Mouse (Mus musculus): ENCODE data around the gene Pip5k1b. TPM values are rescaled to one million over a fixed set of nuclear protein-coding genes. Genes with fewer than 3 reads are reported as not detected.
A peak's percentile ranks its signal among the peaks of the same experiment; 100 is the strongest.
"Not testable (repeated sequence)": the region's sequence is repeated elsewhere in the genome, so short reads cannot be mapped to it uniquely, and the experiment has no call there.

Gene Pip5k1b
- total RNA-seq (2021), result 10 to 100 TPM; 18.7 to 20.1 TPM
- long read RNA-seq, experiment 1, transcript Pip5k1b-201 (15 exons, 2,573 nt), result major isoform, 8 of 14 reads
- long read RNA-seq, experiment 1, partial matches to known transcripts, result 4 of 14 reads
- long read RNA-seq, experiment 1, other reads (novel, unspliced or antisense), result 2 of 14 reads
- long read RNA-seq, experiment 2, transcript Pip5k1b-201 (15 exons, 2,573 nt), result major isoform, 5 of 5 reads
- long read RNA-seq, experiment 2, partial matches to known transcripts, result 0 of 5 reads
- long read RNA-seq, experiment 2, other reads (novel, unspliced or antisense), result 0 of 5 reads

GRCm38 (mm10) chr19:24555466-24555903, at the start of gene Pip5k1b:
Pip5k1b (minus strand) TSS chr19:24555872.
- DNase-seq, result peak; percentile 57 to 70

- no peak for DNase-seq
These were observed 48.4 kb upstream of the Pip5k1b start for GRCm38 (mm10) chr19:24604105-24604504.

- DNase-seq, result no peak
These were observed 47.8 kb upstream of the Pip5k1b start for GRCm38 (mm10) chr19:24603431-24603830.

GRCm38 (mm10) chr19:24586726-24587125, 31.1 kb upstream of the Pip5k1b start:
- peak; percentile 32 to 48 for DNase-seq

- DNase-seq, result no peak
These were observed 29.5 kb upstream of the Pip5k1b start for GRCm38 (mm10) chr19:24585171-24585570.

GRCm38 (mm10) chr19:24583956-24584355, 28.3 kb upstream of the Pip5k1b start:
- DNase-seq, result no peak

GRCm38 (mm10) chr19:24576125-24576524, 20.5 kb upstream of the Pip5k1b start:
- DNase-seq, result no peak

- DNase-seq, result peak; percentile 20 to 36
These were observed 16.1 kb upstream of the Pip5k1b start for GRCm38 (mm10) chr19:24571756-24572181.

- no peak for DNase-seq
These were observed 15.3 kb upstream of the Pip5k1b start for GRCm38 (mm10) chr19:24570969-24571368.

- DNase-seq, result peak; percentile 38 to 65
These were observed 1.8 kb upstream of the Pip5k1b start for GRCm38 (mm10) chr19:24557456-24557855.

GRCm38 (mm10) chr19:24556585-24556966, 904 bp upstream of the Pip5k1b start:
- DNase-seq, result no peak

- peak; percentile 85 to 87 for DNase-seq
These were observed 372 bp upstream of the Pip5k1b start for GRCm38 (mm10) chr19:24555904-24556584.

- DNase-seq, result peak in 1 of 2 experiments; percentile 19
These were observed 684 bp downstream of the Pip5k1b start for GRCm38 (mm10) chr19:24554911-24555465.

- no peak for DNase-seq
These were observed 1.2 kb downstream of the Pip5k1b start for GRCm38 (mm10) chr19:24554425-24554824.

- no peak for DNase-seq
These were observed 2.2 kb downstream of the Pip5k1b start for GRCm38 (mm10) chr19:24553291-24554075.

- not testable (repeated sequence) for DNase-seq
These were observed 3.0 kb downstream of the Pip5k1b start for GRCm38 (mm10) chr19:24552641-24553040.

- no peak for DNase-seq
These were observed 4.3 kb downstream of the Pip5k1b start for GRCm38 (mm10) chr19:24551196-24551954.

GRCm38 (mm10) chr19:24550778-24551177, 4.9 kb downstream of the Pip5k1b start:
- no peak for DNase-seq

GRCm38 (mm10) chr19:24550016-24550415, 5.7 kb downstream of the Pip5k1b start:
- no peak for DNase-seq

GRCm38 (mm10) chr19:24548337-24548736, 7.3 kb downstream of the Pip5k1b start:
- no peak for DNase-seq

- no peak for DNase-seq
These were observed 9.5 kb downstream of the Pip5k1b start for GRCm38 (mm10) chr19:24546153-24546552.
